Mouse (Mus musculus) testis, adult 2 months (tissue): ENCODE data around the gene Zdhhc13.

Source experiments
- CTCF ChIP-seq: fragments of 200-500 bp; IDR thresholded peaks from 2 replicates; pipeline ENCODE4 v1.5.1; 2012; ENCODE audit warnings: low read depth, mild to moderate bottlenecking, inconsistent platforms, low read length, moderate library complexity; ENCODE audit not compliant: control insufficient read depth, insufficient read depth, insufficient replicate concordance
- POLR2A ChIP-seq: fragments of 200-500 bp; IDR thresholded peaks from 2 replicates; pipeline ENCODE4 v1.6.1; 2012; ENCODE audit warnings: low read depth, mild to moderate bottlenecking, inconsistent platforms, low read length, moderate library complexity; ENCODE audit not compliant: control insufficient read depth

GRCm38 (mm10) chr7:48765959-48766358 is 22.8 kb upstream of the Zdhhc13 start:
- TF ChIP-seq CTCF: no peak
- TF ChIP-seq POLR2A: no peak
